Mouse (Mus musculus): Measurements from ENCODE around the gene Polr2c.
A peak's percentile ranks its signal among the peaks of the same experiment; 100 is the strongest.

Polr2c gene

GRCm38 (mm10) chr8:94880742-94881141, 23.5 kb downstream of the Polr2c start:
- DNase-seq (ENCODE audit: low spot score in 2 of 2) = no peak

GRCm38 (mm10) chr8:94888383-94889036, 31.3 kb downstream of the Polr2c start:
- DNase-seq (ENCODE audit: low spot score in 2 of 2) = no peak

- DNase-seq (ENCODE audit: low spot score in 2 of 2) = no peak
Observed at GRCm38 (mm10) chr8:94892917-94893316, 35.7 kb downstream of the Polr2c start.

- no peak for DNase-seq (ENCODE audit: low spot score in 2 of 2)
Observed at GRCm38 (mm10) chr8:94899262-94899661, 42.0 kb downstream of the Polr2c start.

- DNase-seq (ENCODE audit: low spot score in 2 of 2) = no peak
Observed at GRCm38 (mm10) chr8:94900617-94901016, 43.4 kb downstream of the Polr2c start.

GRCm38 (mm10) chr8:94901031-94901430, 43.8 kb downstream of the Polr2c start:
- no peak for DNase-seq (ENCODE audit: low spot score in 2 of 2)

GRCm38 (mm10) chr8:94903709-94904108, 46.5 kb downstream of the Polr2c start:
- no peak for DNase-seq (ENCODE audit: low spot score in 2 of 2)

GRCm38 (mm10) chr8:94904450-94905175, 47.4 kb downstream of the Polr2c start:
- peak in 1 of 2 experiments; percentile 67 for DNase-seq (ENCODE audit: low spot score in 2 of 2)

- DNase-seq (ENCODE audit: low spot score in 2 of 2) = no peak
Observed at GRCm38 (mm10) chr8:94907591-94908300, 50.5 kb downstream of the Polr2c start.

- peak; percentile 72 to 82 for DNase-seq (ENCODE audit: low spot score in 2 of 2)
Observed at GRCm38 (mm10) chr8:94908847-94909246, 51.6 kb downstream of the Polr2c start.

GRCm38 (mm10) chr8:94913061-94913660, 55.9 kb downstream of the Polr2c start:
- peak in 1 of 2 experiments; percentile 43 for DNase-seq (ENCODE audit: low spot score in 2 of 2)

GRCm38 (mm10) chr8:94914256-94914655, 57.0 kb downstream of the Polr2c start:
- no peak for DNase-seq (ENCODE audit: low spot score in 2 of 2)

GRCm38 (mm10) chr8:94914701-94915101, 57.5 kb downstream of the Polr2c start:
- DNase-seq (ENCODE audit: low spot score in 2 of 2) = no peak

GRCm38 (mm10) chr8:94916311-94916959, 59.2 kb downstream of the Polr2c start:
- DNase-seq (ENCODE audit: low spot score in 2 of 2) = no peak

- no peak for DNase-seq (ENCODE audit: low spot score in 2 of 2)
Observed at GRCm38 (mm10) chr8:94916960-94917324, 59.7 kb downstream of the Polr2c start.

GRCm38 (mm10) chr8:94917352-94917751, 60.1 kb downstream of the Polr2c start:
- DNase-seq (ENCODE audit: low spot score in 2 of 2) = peak; percentile 73 to 91

GRCm38 (mm10) chr8:94917851-94918495, 60.7 kb downstream of the Polr2c start, which contains the start of gene Ccdc102a:
Gene Ccdc102a, minus strand, starts transcription at chr8:94918098.
- peak; percentile 40 to 55 for DNase-seq (ENCODE audit: low spot score in 2 of 2)

- no peak for DNase-seq (ENCODE audit: low spot score in 2 of 2)
Observed at GRCm38 (mm10) chr8:94919256-94919655, 62.0 kb downstream of the Polr2c start.

- DNase-seq (ENCODE audit: low spot score in 2 of 2) = no peak
Observed at GRCm38 (mm10) chr8:94922176-94922575, 64.9 kb downstream of the Polr2c start.

- no peak for DNase-seq (ENCODE audit: low spot score in 2 of 2)
Observed at GRCm38 (mm10) chr8:94922602-94923001, 65.4 kb downstream of the Polr2c start.
